Mouse (Mus musculus) myocyte (in vitro differentiated cells): Measurements from ENCODE around the gene Prdm11. TPM values are rescaled to one million over a fixed set of nuclear protein-coding genes. Genes with fewer than 3 reads are reported as not detected.

Source experiments
- H3K27me3 ChIP-seq: one replicate; pipeline ENCODE4 v1.6.1; 2011; ENCODE audit not compliant: control insufficient read depth, insufficient read depth, insufficient read length
- H3K36me3 ChIP-seq: one replicate; pipeline ENCODE4 v1.6.1; 2011; ENCODE audit not compliant: control insufficient read depth, insufficient read depth
- H3K4me2 ChIP-seq: one replicate; pipeline ENCODE4 v1.6.1; 2011; ENCODE audit warnings: low read depth, control low read depth
- H3K4me3 ChIP-seq: one replicate; pipeline ENCODE4 v1.5.1; 2011; ENCODE audit warnings: mild to moderate bottlenecking, control low read depth, moderate library complexity
- H3K79me2 ChIP-seq: one replicate; pipeline ENCODE4 v1.6.1; 2011; ENCODE audit not compliant: control insufficient read depth, insufficient read depth
- H3ac ChIP-seq: one replicate; pipeline ENCODE4 v1.6.1; 2011; ENCODE audit not compliant: control insufficient read depth, insufficient read length
- CEBPB ChIP-seq: IDR thresholded peaks from 2 replicates; pipeline ENCODE4 v1.6.1; 2011; ENCODE audit warnings: mild to moderate bottlenecking, moderate library complexity; ENCODE audit not compliant: poor library complexity, insufficient read depth, severe bottlenecking
- E2F4 ChIP-seq: IDR thresholded peaks from one replicate; pipeline ENCODE4 v1.6.1; 2011; ENCODE audit warnings: mild to moderate bottlenecking, control low read depth, moderate library complexity; ENCODE audit not compliant: insufficient read depth
- MAX ChIP-seq: IDR thresholded peaks from one replicate; pipeline ENCODE4 v1.6.1; 2011; ENCODE audit warnings: low read depth, mild to moderate bottlenecking, control low read depth
- MYOD1 ChIP-seq, 3 experiments: IDR thresholded peaks; one replicate each; pipeline ENCODE4 v1.6.1; 2011; ENCODE audit warnings: control low read depth in 2 of 3, low read depth in 2 of 3, mild to moderate bottlenecking in 2 of 3, moderate library complexity in 1 of 3; ENCODE audit not compliant: insufficient read length in 2 of 3, control insufficient read depth in 1 of 3
- MYOG ChIP-seq, 3 experiments: IDR thresholded peaks; one replicate each; pipeline ENCODE4 v1.6.1; 2011; ENCODE audit warnings: control low read depth in 2 of 3, low read depth in 2 of 3, mild to moderate bottlenecking in 2 of 3; ENCODE audit not compliant: insufficient read length in 2 of 3, control insufficient read depth in 1 of 3, insufficient read depth in 1 of 3
- POLR2A ChIP-seq: IDR thresholded peaks from one replicate; pipeline ENCODE4 v1.6.1; 2011; ENCODE audit warnings: low read depth, mild to moderate bottlenecking, control low read depth, moderate library complexity; ENCODE audit not compliant: insufficient read length
- POLR2AphosphoS2 ChIP-seq: IDR thresholded peaks from one replicate; pipeline ENCODE4 v1.6.1; 2011; ENCODE audit warnings: low read depth, control low read depth; ENCODE audit not compliant: insufficient read length
- REST ChIP-seq: IDR thresholded peaks from one replicate; pipeline ENCODE4 v1.6.1; 2011; ENCODE audit warnings: mild to moderate bottlenecking, control low read depth, moderate library complexity; ENCODE audit not compliant: insufficient read depth, insufficient read length
- SRF ChIP-seq: IDR thresholded peaks from one replicate; pipeline ENCODE4 v1.6.1; 2011; ENCODE audit warnings: low read depth; ENCODE audit not compliant: control insufficient read depth, insufficient read length
- TCF12 ChIP-seq: IDR thresholded peaks from one replicate; pipeline ENCODE4 v1.6.1; 2011; ENCODE audit warnings: mild to moderate bottlenecking, control low read depth; ENCODE audit not compliant: poor library complexity, insufficient read depth, severe bottlenecking
- TCF3 ChIP-seq: IDR thresholded peaks from one replicate; pipeline ENCODE4 v1.6.1; 2011; ENCODE audit warnings: low read depth, control low read depth; ENCODE audit not compliant: insufficient read length
- USF1 ChIP-seq: IDR thresholded peaks from one replicate; pipeline ENCODE4 v1.6.1; 2011; ENCODE audit warnings: low read depth, mild to moderate bottlenecking, control low read depth, moderate library complexity
- polyA plus RNA-seq: library from polyadenylated mRNA; unstranded; fragments of >200 nt; fragmentation: generic; extraction: Trizol; gene quantifications from one replicate; pipeline ENCODE4 v1.2.1, GENCODE M21; 2012; ENCODE audit warnings: missing spikeins

Gene Prdm11
- polyA plus RNA-seq, 1 experiment, result 0.78 TPM

GRCm38 (mm10) chr2:93032049-93032448, 13.9 kb downstream of the Prdm11 start:
- peaks cover 35% of the 10 kb centered on the region for H3K27me3 ChIP-seq
- H3K4me3 ChIP-seq, result no peak overlapping the region
- H3K36me3 ChIP-seq, result no peaks in the 10 kb centered on the region
- no peak overlapping the region for H3ac ChIP-seq
- TF ChIP-seq REST (no peak), MAX (no peak), MYOG (IDR thresholded peaks at IDR 0.05; ENCODE audit: control insufficient read depth in 1 of 3, insufficient read depth in 1 of 3, insufficient read length in 2 of 3, low read depth in 2 of 3) (peak; percentile 67 to 85 (median 85)), USF1 (no peak), SRF (no peak), POLR2AphosphoS2 (no peak), POLR2A (no peak), E2F4 (no peak), MYOD1 (IDR thresholded peaks at IDR 0.05; ENCODE audit: control insufficient read depth in 1 of 3, insufficient read length in 2 of 3, low read depth in 2 of 3) (peak; percentile 32 to 84 (median 61)), TCF12 (peak; percentile 56), TCF3 (peak; percentile 77), CEBPB (no peak)
- H3K79me2 ChIP-seq, result no peaks in the 10 kb centered on the region
- H3K4me2 ChIP-seq, result peak overlapping the region; percentile 42

- H3ac ChIP-seq, result no peak overlapping the region
- peaks cover 33% of the 10 kb centered on the region for H3K27me3 ChIP-seq
- TF ChIP-seq MYOD1 (IDR thresholded peaks at IDR 0.05; ENCODE audit: control insufficient read depth in 1 of 3, insufficient read length in 2 of 3, low read depth in 2 of 3) (peak in 1 of 3 experiments; percentile 67), REST (no peak), MYOG (IDR thresholded peaks at IDR 0.05; ENCODE audit: control insufficient read depth in 1 of 3, insufficient read depth in 1 of 3, insufficient read length in 2 of 3, low read depth in 2 of 3) (peak in 2 of 3 experiments; percentile 63 to 69)
- H3K4me3 ChIP-seq, result no peak overlapping the region
- no peak overlapping the region for H3K4me2 ChIP-seq
- H3K79me2 ChIP-seq, result no peaks in the 10 kb centered on the region
- no peaks in the 10 kb centered on the region for H3K36me3 ChIP-seq
These were observed 14.9 kb downstream of the Prdm11 start for GRCm38 (mm10) chr2:93031021-93031420.

- Histone ChIP-seq H3K36me3 (no peaks in the 10 kb centered on the region), H3K4me3 (no peak overlapping the region), H3K4me2 (peak overlapping the region; percentile 27), H3K27me3 (peaks cover 33% of the 10 kb centered on the region), H3K79me2 (no peaks in the 10 kb centered on the region), H3ac (no peak overlapping the region)
- TF ChIP-seq MYOG (IDR thresholded peaks at IDR 0.05; ENCODE audit: control insufficient read depth in 1 of 3, insufficient read depth in 1 of 3, insufficient read length in 2 of 3, low read depth in 2 of 3) (peak in 1 of 3 experiments; percentile 13), SRF (no peak), MYOD1 (IDR thresholded peaks at IDR 0.05; ENCODE audit: control insufficient read depth in 1 of 3, insufficient read length in 2 of 3, low read depth in 2 of 3) (peak in 1 of 3 experiments; percentile 5)
These were observed 15.9 kb downstream of the Prdm11 start for GRCm38 (mm10) chr2:93030101-93030500.

GRCm38 (mm10) chr2:93029267-93030060, 16.5 kb downstream of the Prdm11 start:
- Histone ChIP-seq H3K4me2 (peak overlapping the region; percentile 27), H3ac (no peak overlapping the region), H3K36me3 (no peaks in the 10 kb centered on the region), H3K4me3 (no peak overlapping the region), H3K79me2 (no peaks in the 10 kb centered on the region), H3K27me3 (peaks cover 35% of the 10 kb centered on the region)
- TF ChIP-seq POLR2AphosphoS2 (no peak), MYOG (IDR thresholded peaks at IDR 0.05; ENCODE audit: control insufficient read depth in 1 of 3, insufficient read depth in 1 of 3, insufficient read length in 2 of 3, low read depth in 2 of 3) (no peak), SRF (no peak), E2F4 (no peak), POLR2A (no peak), CEBPB (no peak), MYOD1 (IDR thresholded peaks at IDR 0.05; ENCODE audit: control insufficient read depth in 1 of 3, insufficient read length in 2 of 3, low read depth in 2 of 3) (no peak), REST (no peak), USF1 (no peak), TCF3 (no peak), MAX (no peak), TCF12 (no peak)

- Histone ChIP-seq H3K79me2 (no peaks in the 10 kb centered on the region), H3K4me2 (no peak overlapping the region)
- TF ChIP-seq CEBPB, result no peak
- no peak for TF ChIP-seq SRF
- no peak for TF ChIP-seq E2F4
These were observed 17.1 kb downstream of the Prdm11 start for GRCm38 (mm10) chr2:93028865-93029264.

More at GRCm38 (mm10) chr2:93028865-93029264, 17.1 kb downstream of the Prdm11 start:
- Histone ChIP-seq H3ac (no peak overlapping the region), H3K27me3 (peaks cover 38% of the 10 kb centered on the region), H3K4me3 (no peak overlapping the region), H3K36me3 (no peaks in the 10 kb centered on the region)
